Mouse (Mus musculus): Measurements from ENCODE around the gene Cebpa.
A peak's percentile ranks its signal among the peaks of the same experiment; 100 is the strongest.

The Cebpa gene

DNA sequence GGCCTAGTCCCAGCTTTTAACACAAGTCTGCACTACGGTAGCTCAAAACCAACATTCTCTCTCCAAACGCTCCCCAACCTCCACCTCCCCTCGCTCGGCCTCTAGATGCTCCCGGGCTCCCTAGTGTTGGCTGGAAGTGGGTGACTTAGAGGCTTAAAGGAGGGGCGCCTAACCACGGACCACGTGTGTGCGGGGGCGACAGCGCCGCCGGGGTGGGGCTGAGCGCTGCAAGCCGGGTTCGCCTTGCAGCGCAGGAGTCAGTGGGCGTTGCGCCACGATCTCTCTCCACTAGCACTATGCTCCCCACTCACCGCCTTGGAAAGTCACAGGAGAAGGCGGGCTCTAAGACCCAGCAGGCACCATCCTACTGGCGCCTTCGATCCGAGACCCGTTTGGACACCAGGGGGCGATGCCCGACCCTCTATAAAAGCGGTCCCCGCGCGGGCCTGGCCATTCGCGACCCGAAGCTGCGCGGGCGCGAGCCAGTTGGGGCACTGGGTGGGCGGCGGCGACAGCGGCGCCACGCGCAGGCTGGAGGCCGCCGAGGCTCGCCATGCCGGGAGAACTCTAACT, at the start of gene Cebpa:
Gene Cebpa (plus strand): TSS at position 453 of the 573 bp plus-strand sequence.
- DNase-seq (ENCODE audit: extremely low spot score, low spot score): peak; percentile 96

DNA sequence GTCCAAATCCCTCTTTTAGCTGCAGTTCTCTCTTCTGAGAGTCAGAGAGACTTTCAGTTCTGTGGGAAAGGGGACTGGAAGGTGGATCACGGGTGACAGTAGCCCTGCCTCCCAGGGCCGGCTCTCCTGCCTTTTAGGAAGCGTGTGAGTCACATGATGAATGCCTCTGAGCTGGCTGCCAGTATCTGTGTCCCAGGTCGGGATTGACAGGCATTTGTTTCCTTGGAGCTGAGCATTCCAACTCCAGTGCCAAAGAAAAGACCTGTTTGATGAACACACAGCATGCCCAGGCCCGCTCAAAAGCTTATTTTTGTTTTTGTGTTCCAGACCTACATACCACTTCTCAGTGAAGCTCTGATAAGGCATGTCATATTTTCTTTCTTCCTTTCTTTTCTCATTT, 42.4 kb upstream of the Cebpa start:
- no peak for DNase-seq (ENCODE audit: extremely low spot score, low spot score)

DNA sequence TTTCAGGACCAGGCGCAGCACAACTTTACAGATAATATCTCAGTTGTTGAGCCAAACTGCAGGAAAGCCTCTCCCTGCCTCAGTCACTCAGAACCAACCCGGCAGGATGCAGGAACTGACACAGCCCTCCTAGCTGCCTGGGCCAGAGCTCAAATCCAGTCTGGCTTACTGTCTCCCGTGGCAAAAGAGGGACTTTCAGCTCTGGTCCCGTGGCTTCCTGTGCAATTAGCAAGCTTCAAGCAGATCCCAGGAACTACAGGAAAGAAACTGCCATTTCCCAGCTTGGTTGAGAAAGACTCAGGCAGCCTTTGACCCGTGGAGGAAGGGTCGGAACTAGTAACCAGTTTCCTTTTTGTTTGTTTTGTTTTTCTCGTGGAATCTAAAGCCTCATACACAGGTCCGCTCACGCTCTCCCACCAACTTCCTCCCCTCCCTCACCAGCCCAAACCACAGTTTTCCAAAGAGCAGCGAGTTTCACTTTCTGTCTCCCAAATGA, 38.2 kb upstream of the Cebpa start:
- DNase-seq (ENCODE audit: extremely low spot score, low spot score): no peak

DNA sequence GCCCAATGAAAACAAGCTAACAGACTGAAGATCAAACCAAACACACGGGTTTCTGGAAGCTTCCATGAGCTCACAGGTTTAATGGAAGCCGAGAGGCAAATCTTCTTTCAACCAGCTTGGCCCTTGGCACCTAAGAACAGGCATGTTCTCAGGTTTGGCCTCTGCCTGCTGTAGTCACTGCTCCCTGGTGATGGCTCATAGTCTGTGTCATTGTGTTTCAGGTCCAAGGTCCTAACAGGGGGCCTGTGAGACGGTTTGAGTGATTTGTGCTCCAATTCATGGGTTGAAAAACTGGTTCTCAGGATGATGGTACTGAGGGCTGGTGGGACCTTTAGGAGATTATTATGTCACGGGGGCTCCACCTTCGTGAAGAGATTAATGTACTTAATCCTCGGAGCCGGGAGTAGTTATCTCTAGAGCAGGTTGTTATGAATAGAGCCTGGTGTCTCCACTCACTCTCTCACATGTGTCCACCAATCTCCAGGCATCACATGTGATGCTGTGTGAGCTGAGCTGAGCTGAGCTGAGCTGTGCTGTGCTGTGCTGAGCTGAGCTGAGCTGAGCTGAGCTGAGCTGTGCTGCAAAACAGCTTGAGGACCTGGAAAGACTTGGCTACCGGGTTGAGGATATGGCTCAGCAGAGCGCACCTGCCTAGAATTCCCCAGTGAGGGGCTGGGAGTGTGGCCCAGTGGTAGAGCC, 37.5 kb upstream of the Cebpa start:
- no peak for DNase-seq (ENCODE audit: extremely low spot score, low spot score)

DNA sequence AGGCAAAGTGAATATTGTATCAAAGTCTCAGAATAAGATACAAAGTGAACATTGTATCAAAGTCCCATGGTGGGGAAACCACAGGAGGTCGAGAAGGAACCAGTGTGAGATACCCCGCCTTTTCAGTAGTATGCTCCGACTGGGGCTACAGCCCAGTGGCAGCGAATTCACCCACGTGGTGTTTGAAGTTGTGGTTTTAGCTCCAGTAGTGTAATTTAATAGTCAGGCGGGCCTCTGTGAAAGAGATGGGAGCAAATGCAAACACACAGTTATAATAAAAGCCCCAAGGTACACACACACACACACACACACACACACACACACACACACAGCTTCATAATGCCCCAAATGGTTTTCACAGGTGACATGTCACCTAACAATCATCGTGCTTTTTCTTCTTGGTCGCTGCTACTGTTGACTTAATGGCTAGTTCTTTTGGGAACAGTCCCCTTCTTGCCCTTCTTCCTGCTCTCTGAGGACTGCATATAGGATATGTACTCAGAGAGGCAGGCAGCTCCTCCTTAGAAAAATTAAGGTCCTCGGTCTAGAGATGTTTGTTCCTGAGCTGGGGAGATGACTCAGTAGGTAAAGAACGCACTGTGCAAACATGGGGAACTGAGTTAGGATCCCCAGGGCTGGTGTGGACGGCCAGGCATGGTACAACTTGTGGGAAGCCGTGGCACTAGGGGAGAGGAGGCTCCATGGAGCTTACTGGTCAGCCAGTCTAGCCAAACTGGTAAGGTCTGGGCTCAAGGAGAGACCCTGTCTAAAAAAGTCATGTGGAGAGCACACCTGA, 34.3 kb upstream of the Cebpa start:
- DNase-seq (ENCODE audit: extremely low spot score, low spot score): no peak

DNA sequence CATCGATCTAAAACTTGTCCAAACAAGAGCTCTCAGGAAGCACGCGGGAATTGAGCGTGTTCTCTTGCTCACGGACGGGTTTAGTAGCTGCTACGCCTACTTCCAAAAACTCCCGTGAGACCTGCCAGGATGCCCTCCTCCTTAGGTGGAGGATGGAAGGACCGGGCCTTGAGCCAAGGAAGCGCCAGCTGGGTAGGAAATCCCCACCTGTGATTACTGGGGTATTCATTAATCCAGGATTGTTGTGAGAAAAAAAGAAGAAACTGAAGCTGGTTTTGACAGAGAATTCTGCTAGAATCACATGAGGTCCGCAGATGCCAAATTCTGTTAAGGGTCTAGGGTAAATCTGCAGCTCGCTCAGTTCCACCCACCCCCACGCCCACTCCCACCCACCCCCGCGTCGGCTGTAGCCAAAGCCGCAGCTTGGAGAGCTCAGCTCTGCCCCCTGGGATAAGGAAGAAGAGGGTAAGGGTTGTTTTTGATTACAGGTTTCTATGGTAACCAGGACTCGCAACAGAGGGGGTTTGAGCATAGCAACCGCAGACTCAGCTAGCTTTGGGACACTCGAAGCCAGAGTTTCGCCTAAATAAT, 32.7 kb upstream of the Cebpa start:
- DNase-seq (ENCODE audit: extremely low spot score, low spot score): peak; percentile 44

DNA sequence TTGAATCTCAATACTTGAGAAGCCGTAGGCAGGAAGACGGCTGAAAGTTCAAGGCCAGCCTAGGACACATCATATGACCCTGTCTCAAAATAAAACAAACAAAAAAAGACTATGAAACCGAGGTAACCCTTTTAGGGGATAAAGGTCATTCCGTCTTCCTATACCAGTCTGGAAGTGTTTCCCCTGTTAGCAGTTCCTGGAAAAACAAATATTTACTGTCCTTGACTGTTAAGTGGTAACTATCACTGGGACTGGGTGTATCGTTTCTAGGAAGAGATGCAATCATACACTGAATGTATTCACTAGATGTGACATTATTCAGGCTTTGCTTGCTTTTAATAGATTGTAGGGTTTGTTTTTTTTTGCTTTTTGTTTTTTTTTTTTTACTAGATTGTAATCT, 28.5 kb upstream of the Cebpa start:
- DNase-seq (ENCODE audit: extremely low spot score, low spot score): no peak

DNA sequence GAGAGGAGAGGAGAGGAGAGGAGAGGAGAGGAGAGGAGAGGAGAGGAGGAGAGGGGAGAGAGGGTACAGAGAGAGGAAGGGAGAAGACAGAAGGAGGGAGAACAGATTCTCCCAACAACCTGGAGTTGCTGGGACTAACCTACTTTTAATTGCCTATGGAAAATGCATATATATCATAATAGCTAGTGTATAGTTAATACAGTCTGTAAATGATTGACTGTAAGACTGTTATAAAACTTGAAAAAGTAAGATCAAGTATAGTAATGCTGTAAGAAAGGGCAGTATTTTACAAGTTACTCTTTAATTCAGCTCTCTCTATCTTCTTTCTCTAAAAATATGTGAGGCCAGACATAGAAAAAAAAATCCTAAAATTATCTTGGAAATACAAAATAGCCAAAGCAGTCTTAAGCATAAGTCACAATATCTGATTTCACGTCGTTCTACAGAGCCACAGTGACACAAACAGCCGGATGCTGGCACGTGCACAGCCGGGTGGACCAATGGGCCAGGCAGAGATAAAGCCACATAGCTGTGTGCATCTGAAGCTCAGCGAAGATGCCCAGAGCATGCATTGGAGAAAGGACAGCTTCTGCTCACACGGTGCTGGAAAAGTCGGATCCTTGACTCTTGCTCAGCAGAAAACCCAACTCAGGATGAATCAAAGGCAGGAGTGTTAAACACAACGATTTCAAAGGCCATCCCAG, 24.0 kb upstream of the Cebpa start:
- DNase-seq (ENCODE audit: extremely low spot score, low spot score): no peak

DNA sequence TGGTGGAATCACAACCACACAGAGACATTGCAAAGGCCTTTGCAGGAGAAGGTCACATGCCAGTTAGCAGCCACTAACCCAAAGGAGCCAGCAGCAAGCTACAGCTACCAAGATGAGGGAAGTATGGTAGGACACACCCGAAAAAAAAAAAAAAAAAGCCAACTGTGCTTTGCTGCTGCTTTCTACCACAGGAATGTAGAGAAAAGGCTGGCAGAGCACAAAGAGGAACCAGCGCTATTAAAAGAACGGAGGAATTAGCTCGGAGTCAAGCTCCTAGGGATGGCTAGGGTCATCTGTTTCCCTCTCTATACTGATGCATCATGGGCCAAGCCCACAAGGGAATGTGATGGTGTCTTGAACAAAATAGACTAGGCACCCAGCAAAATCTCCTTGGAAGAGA, 20.3 kb upstream of the Cebpa start:
- DNase-seq (ENCODE audit: extremely low spot score, low spot score): no peak

DNA sequence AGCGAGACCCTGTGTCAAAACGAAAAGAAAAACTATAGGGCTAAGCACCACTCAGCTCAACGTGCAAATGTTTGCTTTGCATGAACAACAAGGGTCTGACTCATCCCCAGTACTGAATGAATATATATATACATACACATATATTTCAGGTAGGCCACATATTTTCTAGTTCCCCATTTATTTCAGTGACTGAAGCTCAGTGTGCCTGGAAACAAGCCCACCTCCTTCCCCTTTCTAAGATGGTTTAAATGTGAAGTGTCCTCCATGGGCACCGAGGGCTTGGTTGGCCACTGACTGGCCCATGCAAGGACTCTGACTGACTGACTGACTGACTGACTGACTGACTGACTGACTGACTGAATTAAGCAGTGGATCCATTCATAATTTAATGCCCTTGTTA, 19.6 kb upstream of the Cebpa start:
- no peak for DNase-seq (ENCODE audit: extremely low spot score, low spot score)

DNA sequence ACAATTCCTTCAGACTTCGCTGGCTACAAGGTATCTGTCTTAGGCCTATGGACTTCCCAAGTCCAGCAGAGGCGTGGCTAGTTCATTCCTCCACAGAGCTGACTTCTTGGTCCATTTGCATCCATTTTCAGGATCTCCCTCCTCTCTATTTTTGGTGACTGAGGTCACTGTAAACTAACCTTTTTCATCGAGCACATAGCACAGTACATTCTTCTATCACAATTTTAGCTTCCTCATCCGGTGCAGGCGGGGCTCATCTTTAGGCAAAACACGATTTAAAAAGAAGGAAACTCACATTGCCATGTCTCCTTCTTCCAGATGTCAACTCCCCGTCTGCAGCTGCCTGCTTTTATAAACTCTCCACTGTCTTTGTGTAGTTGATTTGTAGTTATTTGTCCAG, 12.5 kb upstream of the Cebpa start:
- DNase-seq (ENCODE audit: extremely low spot score, low spot score): no peak

DNA sequence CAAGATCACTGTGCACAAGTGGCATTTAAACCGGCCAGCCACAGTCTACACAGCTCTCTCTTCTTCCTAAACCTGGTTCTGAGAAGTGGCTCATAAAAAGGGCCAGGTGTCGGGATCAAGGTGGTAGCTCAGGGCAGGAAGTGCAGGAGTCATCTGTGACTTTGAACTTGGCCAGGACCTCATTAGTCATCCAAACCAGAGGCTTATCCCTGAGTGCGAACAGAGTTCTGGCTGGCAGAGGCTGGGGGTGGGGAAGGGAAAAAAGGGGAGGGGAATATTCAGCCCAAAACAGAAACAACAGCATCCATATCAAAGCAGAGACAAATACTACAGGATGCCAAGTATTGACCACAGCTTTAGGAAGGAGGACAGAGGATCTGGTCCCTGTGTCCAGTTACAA, 11.5 kb upstream of the Cebpa start:
- DNase-seq (ENCODE audit: extremely low spot score, low spot score): no peak

DNA sequence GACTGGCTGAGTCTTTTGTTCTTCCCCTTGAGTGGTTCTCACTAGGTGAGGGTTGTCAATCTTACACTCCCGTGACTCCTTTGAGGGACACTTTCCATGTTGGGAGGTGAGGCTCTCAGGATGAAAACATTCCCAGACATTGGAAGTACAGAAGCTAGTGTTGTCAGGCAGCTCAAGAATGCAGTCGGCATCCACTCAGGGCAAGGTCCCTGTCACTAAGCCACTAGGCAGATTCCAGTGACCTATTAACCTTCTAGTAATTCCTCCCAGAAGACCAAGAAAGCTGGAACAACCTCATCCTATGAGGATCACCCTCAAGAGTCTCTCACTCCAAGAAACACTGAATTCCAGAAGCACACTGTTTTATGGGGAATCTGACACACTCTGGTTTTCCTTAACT, 11.0 kb upstream of the Cebpa start:
- DNase-seq (ENCODE audit: extremely low spot score, low spot score): no peak

DNA sequence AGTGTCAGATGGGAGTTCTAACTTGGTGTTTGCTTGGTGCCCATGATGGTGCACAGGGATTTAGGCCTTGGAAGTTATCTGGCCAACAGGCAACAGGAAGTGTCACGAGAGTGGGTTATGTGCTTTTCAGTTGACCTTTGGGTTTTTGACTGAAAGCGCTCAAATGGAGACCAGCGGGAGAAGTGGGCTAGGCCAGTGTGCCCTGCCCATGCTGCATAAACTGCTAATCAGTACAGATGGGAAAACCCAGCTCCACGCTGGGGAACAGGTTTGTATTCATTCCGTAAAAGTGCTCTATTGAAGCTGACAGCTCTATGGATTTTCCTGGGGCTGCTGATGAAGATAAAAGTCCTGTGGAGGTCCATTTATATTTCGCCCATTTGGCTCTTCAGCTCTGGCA, 10.4 kb upstream of the Cebpa start:
- no peak for DNase-seq (ENCODE audit: extremely low spot score, low spot score)

DNA sequence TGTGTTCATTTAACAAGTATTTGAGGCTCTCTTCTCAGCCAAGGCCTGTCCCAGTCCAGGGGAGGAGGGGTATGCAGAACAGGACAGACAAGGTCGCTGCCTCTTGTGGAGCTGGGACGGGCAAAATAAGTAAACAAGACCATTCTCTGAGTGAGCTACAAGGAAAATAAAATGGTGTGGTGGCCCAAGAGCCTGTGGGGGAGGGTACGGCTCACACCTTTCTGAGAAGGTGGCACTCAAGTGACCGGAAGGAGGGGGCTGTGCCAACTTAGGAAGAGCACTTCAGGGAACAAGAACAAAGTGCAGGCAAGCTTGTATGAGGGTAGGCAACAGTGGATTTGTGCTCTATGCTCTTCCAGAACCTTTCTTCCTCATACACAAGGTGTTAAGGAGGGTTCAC, 6.0 kb upstream of the Cebpa start:
- no peak for DNase-seq (ENCODE audit: extremely low spot score, low spot score)

DNA sequence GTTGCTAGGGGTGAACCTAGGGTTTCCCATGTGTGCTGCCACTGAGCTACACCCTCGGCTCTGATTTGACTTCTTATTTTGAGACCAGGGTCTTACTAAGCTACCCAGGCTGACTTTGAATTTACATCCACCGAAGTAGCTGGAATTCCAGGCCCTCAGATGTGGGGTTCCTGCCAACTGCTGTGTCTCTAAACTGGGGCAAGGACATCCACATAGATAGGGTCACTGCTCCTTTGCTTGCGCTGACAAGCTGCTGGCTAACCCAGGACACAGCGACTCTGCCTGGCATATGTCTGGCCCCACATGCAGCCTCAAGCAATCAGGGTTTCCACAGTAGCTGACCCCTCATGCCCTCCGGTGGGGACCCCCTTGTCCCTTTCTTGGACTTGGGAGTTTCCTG, 5.4 kb upstream of the Cebpa start:
- no peak for DNase-seq (ENCODE audit: extremely low spot score, low spot score)

DNA sequence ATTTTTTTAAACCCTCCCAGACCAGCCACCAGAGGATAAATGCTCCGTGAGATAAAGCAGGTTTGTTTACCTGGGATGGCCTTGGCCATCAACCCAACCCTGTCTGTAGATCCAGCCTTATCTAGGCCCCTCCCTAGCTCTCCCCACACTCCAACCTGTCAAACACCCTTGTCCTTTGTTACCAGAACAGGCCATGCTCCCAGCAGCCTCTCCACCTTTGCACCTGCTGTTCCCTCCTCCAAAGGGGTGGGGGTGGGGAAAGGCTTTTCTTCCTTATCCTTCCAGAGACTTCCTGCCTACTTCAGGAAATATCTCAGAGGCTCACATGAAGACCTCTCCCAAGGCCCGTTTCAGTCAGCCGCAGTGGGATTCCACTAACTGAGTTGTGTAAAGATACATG, 2.6 kb upstream of the Cebpa start:
- DNase-seq (ENCODE audit: extremely low spot score, low spot score): no peak

DNA sequence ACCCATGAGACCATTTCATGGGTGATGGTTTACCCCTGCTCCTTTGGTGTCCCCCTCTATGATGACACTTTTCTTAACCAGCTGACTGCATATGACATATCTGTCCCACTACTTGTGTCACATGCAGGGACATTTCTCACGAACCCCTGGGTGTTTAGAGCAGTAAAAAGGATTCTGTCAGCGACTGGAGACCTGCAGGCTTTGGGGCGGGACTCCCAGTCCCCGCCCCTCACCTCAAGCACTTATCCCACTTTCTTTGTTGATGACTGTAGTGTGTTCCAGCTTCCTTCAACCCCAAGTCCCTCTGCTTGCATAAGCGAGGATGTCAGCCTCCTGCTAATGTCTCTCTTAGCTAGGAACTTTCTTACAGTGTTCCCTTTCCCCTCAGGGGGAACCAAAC, 2.0 kb upstream of the Cebpa start:
- no peak for DNase-seq (ENCODE audit: extremely low spot score, low spot score)

DNA sequence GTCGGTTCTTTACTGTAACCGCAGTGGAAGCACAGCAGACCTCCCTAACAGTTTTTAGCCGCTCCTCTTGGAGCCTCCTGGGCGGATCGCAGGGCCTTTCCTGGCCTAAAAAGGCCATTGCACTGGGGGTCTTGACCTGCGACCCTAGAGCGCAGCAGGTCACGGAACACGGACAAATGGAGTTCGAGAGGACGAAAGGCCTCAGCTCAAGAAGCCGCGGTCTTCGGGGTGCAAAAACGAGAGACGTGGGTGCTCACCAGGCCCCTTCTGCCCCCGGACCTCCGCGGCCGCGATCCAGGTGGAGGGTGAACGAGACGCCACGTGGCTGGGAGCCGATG, 1.4 kb upstream of the Cebpa start:
- DNase-seq (ENCODE audit: extremely low spot score, low spot score): no peak

DNA sequence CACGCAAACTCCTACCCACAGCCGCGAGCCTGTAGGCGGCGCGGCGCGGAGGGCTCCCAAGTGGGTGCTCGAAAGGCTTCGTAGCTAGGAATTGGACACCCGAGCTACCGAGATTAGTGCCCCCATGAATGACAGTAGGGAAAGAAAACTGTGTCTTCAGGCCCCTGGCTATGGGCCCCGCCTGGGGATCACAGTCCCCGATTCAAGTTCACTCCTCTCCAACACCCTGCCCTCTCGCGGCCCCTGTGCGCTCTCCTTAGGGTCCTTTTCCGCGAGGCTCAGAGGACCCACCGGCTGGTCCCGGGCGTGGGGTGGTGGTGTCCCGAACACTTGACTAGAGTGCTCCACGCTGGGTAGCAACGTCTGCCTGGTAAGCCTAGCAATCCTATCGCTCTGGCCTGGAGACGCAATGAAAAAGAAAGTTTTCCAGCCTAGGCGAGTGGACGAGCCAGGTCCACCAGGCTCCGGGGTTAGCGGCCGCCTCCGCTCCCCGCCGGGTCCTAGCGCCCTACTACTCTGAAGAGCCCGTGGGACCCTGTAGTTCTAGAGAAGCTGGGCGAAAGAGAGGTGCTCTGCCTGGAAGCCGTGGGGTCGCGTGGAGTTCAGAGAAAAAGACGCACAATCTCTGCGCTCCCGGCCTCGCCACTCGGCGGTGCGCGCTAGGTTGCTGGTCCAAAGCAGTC, 853 bp upstream of the Cebpa start:
- peak; percentile 88 for DNase-seq (ENCODE audit: extremely low spot score, low spot score)

DNA sequence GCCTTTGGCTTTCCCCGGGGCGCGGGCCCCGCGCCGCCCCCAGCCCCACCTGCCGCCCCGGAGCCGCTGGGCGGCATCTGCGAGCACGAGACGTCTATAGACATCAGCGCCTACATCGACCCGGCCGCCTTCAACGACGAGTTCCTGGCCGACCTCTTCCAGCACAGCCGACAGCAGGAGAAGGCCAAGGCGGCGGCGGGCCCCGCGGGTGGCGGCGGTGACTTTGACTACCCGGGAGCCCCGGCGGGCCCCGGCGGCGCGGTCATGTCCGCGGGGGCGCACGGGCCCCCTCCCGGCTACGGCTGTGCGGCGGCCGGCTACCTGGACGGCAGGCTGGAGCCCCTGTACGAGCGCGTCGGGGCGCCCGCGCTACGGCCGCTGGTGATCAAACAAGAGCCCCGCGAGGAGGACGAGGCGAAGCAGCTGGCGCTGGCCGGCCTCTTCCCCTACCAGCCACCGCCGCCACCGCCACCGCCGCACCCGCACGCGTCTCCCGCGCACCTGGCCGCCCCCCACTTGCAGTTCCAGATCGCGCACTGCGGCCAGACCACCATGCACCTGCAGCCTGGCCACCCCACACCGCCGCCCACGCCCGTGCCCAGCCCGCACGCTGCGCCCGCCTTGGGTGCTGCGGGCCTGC, 533 bp downstream of the Cebpa start:
- DNase-seq (ENCODE audit: extremely low spot score, low spot score): no peak
